In genomic region chr9:63091971-63092528, GRCm38 (mm10) we compare ENCODE assay signal across 7 mouse cellular contexts. TPM values are rescaled to one million over a fixed set of nuclear protein-coding genes. Genes with fewer than 3 reads are reported as not detected.
A peak's percentile ranks its signal among the peaks of the same experiment; 100 is the strongest.
DNase-seq lines count a peak whose midpoint lies in the region; ATAC-seq and TF ChIP-seq lines count a peak whose summit lies in the region.

No protein-coding gene starts in this region.

- peaks cover 10% of the 10 kb centered on the region for H3K4me1 ChIP-seq in forebrain, embryonic 11.5 days (replicated peaks; ENCODE audit: control insufficient read depth, insufficient read depth, low read length)
- H3K4me1 ChIP-seq in heart, embryonic 12.5 days (replicated peaks): peaks cover 29% of the 10 kb centered on the region
- peaks cover 31% of the 10 kb centered on the region for H3K4me1 ChIP-seq in kidney, embryonic 16.5 days (ENCODE audit: insufficient read depth, low read length)
- peaks cover 23% of the 10 kb centered on the region for H3K4me1 ChIP-seq in limb, embryonic 15.5 days
- peaks cover 23% of the 10 kb centered on the region for H3K4me1 ChIP-seq in midbrain, embryonic 15.5 days
- 0 out of 2 replicates have a peak, but pooled peaks cover 2% of the 10 kb centered on the region for H3K4me1 ChIP-seq in stomach, postnatal 0 days (replicated peaks; ENCODE audit: control insufficient read depth, insufficient read depth)

- H3K36me3 ChIP-seq in forebrain, embryonic 11.5 days (ENCODE audit: control insufficient read depth, insufficient read depth, low read length): no peaks in the 10 kb centered on the region
- H3K36me3 ChIP-seq in heart, embryonic 12.5 days: no peaks in the 10 kb centered on the region
- no peaks in the 10 kb centered on the region for H3K36me3 ChIP-seq in kidney, embryonic 16.5 days (ENCODE audit: insufficient read depth, low read length)
- no peaks in the 10 kb centered on the region for H3K36me3 ChIP-seq in limb, embryonic 15.5 days
- no peaks in the 10 kb centered on the region for H3K36me3 ChIP-seq in midbrain, embryonic 15.5 days (replicated peaks)
- H3K36me3 ChIP-seq in stomach, postnatal 0 days (ENCODE audit: control insufficient read depth, insufficient read depth, low read length): no peaks in the 10 kb centered on the region

- peak overlapping the region; percentile 24 for H3K4me3 ChIP-seq in forebrain, embryonic 11.5 days (ENCODE audit: low read depth, low read length)
- peak overlapping the region; percentile 45 for H3K4me3 ChIP-seq in heart, embryonic 12.5 days
- peak overlapping the region; percentile 33 for H3K4me3 ChIP-seq in kidney, embryonic 16.5 days (ENCODE audit: low read length)
- peak overlapping the region; percentile 30 for H3K4me3 ChIP-seq in limb, embryonic 15.5 days
- H3K4me3 ChIP-seq in midbrain, embryonic 15.5 days: peak overlapping the region; percentile 17
- H3K4me3 ChIP-seq in stomach, postnatal 0 days (ENCODE audit: low read depth, low read length): peak overlapping the region; percentile 29

- no peaks in the 10 kb centered on the region for H3K9me3 ChIP-seq in forebrain, embryonic 11.5 days (ENCODE audit: control insufficient read depth, low read length)
- H3K9me3 ChIP-seq in heart, embryonic 12.5 days (replicated peaks): no peaks in the 10 kb centered on the region
- no peaks in the 10 kb centered on the region for H3K9me3 ChIP-seq in kidney, embryonic 16.5 days (ENCODE audit: low read length)
- no peaks in the 10 kb centered on the region for H3K9me3 ChIP-seq in limb, embryonic 15.5 days
- no peaks in the 10 kb centered on the region for H3K9me3 ChIP-seq in midbrain, embryonic 15.5 days
- H3K9me3 ChIP-seq in stomach, postnatal 0 days (ENCODE audit: control insufficient read depth, low read length): no peaks in the 10 kb centered on the region

- WGBS in forebrain, embryonic 11.5 days: 0% methylated on average over 13 of the region's 13 CpGs
- 1% methylated on average over 13 of the region's 13 CpGs for WGBS in heart, embryonic 12.5 days
- WGBS in kidney, embryonic 16.5 days: under 1% methylated on average over 13 of the region's 13 CpGs
- 2% methylated on average over 13 of the region's 13 CpGs for WGBS in limb, embryonic 15.5 days
- under 1% methylated on average over 13 of the region's 13 CpGs for whole genome bisulfite sequencing in midbrain, embryonic 15.5 days
- WGBS in stomach, postnatal 0 days: under 1% methylated on average over 13 of the region's 13 CpGs

- peak; percentile 23 for DNase-seq in c-Kit-positive CD71-negative TER-119-negative erythroid progenitor cells, embryonic 14.5 days (ENCODE audit: low read depth)
- DNase-seq in forebrain, embryonic 11.5 days (ENCODE audit: low spot score): peak; percentile 86
- DNase-seq in stomach, postnatal 0 days (ENCODE audit: low spot score): peak; percentile 69

- peak overlapping the region; percentile 52 for H3K9ac ChIP-seq in forebrain, embryonic 11.5 days (ENCODE audit: low read length)
- peak overlapping the region; percentile 62 for H3K9ac ChIP-seq in heart, embryonic 12.5 days
- H3K9ac ChIP-seq in kidney, embryonic 16.5 days (replicated peaks; ENCODE audit: low read length): peak overlapping the region; percentile 55
- H3K9ac ChIP-seq in limb, embryonic 15.5 days: no peak overlapping the region
- H3K9ac ChIP-seq in midbrain, embryonic 15.5 days: peak overlapping the region; percentile 5; the same call in 1 of the 2 replicates
- peak overlapping the region; percentile 50 for H3K9ac ChIP-seq in stomach, postnatal 0 days (ENCODE audit: low read length)

- H3K4me2 ChIP-seq in forebrain, embryonic 11.5 days (ENCODE audit: low read depth, low read length, severe bottlenecking): peak overlapping the region; percentile 51
- peak overlapping the region; percentile 73 for H3K4me2 ChIP-seq in heart, embryonic 12.5 days
- peak overlapping the region; percentile 52 for H3K4me2 ChIP-seq in kidney, embryonic 16.5 days (replicated peaks; ENCODE audit: low read depth, low read length)
- peak overlapping the region; percentile 53 for H3K4me2 ChIP-seq in limb, embryonic 15.5 days
- H3K4me2 ChIP-seq in midbrain, embryonic 15.5 days: peak overlapping the region; percentile 40
- peak overlapping the region; percentile 53 for H3K4me2 ChIP-seq in stomach, postnatal 0 days (replicated peaks; ENCODE audit: low read depth)

- H3K27me3 ChIP-seq in forebrain, embryonic 11.5 days (ENCODE audit: control insufficient read depth, insufficient read depth, low read length): no peaks in the 10 kb centered on the region
- H3K27me3 ChIP-seq in heart, embryonic 12.5 days (replicated peaks): no peaks in the 10 kb centered on the region
- H3K27me3 ChIP-seq in kidney, embryonic 16.5 days (ENCODE audit: insufficient read depth, low read length): no peaks in the 10 kb centered on the region
- H3K27me3 ChIP-seq in limb, embryonic 15.5 days: no peaks in the 10 kb centered on the region
- no peaks in the 10 kb centered on the region for H3K27me3 ChIP-seq in midbrain, embryonic 15.5 days (replicated peaks)
- H3K27me3 ChIP-seq in stomach, postnatal 0 days (ENCODE audit: control insufficient read depth, insufficient read depth, low read length): no peaks in the 10 kb centered on the region

- no peak for TF ChIP-seq EP300 in stomach, postnatal 0 days (optimal IDR thresholded peaks at IDR 0.05)

- TF ChIP-seq CTCF in stomach, postnatal 0 days (IDR thresholded peaks at IDR 0.05; ENCODE audit: low read depth): 0 out of 2 replicates have a peak, but pooled peaks have one; percentile 3

- peak; percentile 85 for ATAC-seq in forebrain, embryonic 11.5 days (replicated peaks; ENCODE audit: low FRiP score)
- ATAC-seq in heart, embryonic 12.5 days (ENCODE audit: insufficient number of reproducible peaks, low FRiP score): peak; percentile 54
- peak; percentile 91 for ATAC-seq in kidney, embryonic 16.5 days (ENCODE audit: low FRiP score, low TSS enrichment)
- ATAC-seq in limb, embryonic 15.5 days (ENCODE audit: insufficient number of reproducible peaks, low FRiP score, low TSS enrichment, low read depth): peak; percentile 86
- ATAC-seq in midbrain, embryonic 15.5 days (replicated peaks): peak; percentile 80; the same call in 1 of the 2 replicates
- peak; percentile 80 for ATAC-seq in stomach, postnatal 0 days (ENCODE audit: low FRiP score, low TSS enrichment)

- H3K27ac ChIP-seq in forebrain, embryonic 11.5 days (ENCODE audit: low read depth, low read length): peak overlapping the region; percentile 87
- H3K27ac ChIP-seq in heart, embryonic 12.5 days (ENCODE audit: poor library complexity, severe bottlenecking): peak overlapping the region; percentile 91
- H3K27ac ChIP-seq in kidney, embryonic 16.5 days (ENCODE audit: low read length): peak overlapping the region; percentile 95
- H3K27ac ChIP-seq in limb, embryonic 15.5 days: peak overlapping the region; percentile 92
- H3K27ac ChIP-seq in midbrain, embryonic 15.5 days: peak overlapping the region; percentile 79
- peak overlapping the region; percentile 89 for H3K27ac ChIP-seq in stomach, postnatal 0 days (replicated peaks)

RNA-seq across cellular contexts. Expression of gene Skor1, which starts 56.7 kb away (rescaled TPM):
- polyA plus RNA-seq in forebrain, embryonic 11.5 days (2014; fragmentation: Nextera tagmentation; extraction: Ambion mirVana): 0.33 and 0.43 TPM in 2 replicates
- not detected in 2 replicates for polyA plus RNA-seq in heart, embryonic 12.5 days (2016; fragmentation: Nextera tagmentation; extraction: Ambion mirVana)
- polyA plus RNA-seq in kidney, embryonic 16.5 days (2015; fragmentation: Nextera tagmentation; extraction: Ambion mirVana): not detected in 2 replicates
- polyA plus RNA-seq in limb, embryonic 15.5 days (2015; fragmentation: Nextera tagmentation; extraction: Ambion mirVana): 0.04 TPM in 1 of 2 replicates, not detected in the other
- 1.6 and 1.9 TPM in 2 replicates for polyA plus RNA-seq in midbrain, embryonic 15.5 days (2015; fragmentation: Nextera tagmentation; extraction: Ambion mirVana)
- polyA plus RNA-seq in stomach, postnatal 0 days (2015; fragmentation: Nextera tagmentation; extraction: Ambion mirVana): not detected in 2 replicates

Comparison
In these comparisons a context has a peak if more than half of its experiments do, and no peak if none do; other contexts are left out.
1. Peak in every context shown above with its lines: DNase-seq, ATAC-seq, H3K4me3 ChIP-seq and H3K27ac ChIP-seq.
2. DNase-seq: peak in every context shown above with its lines; median percentile 86 in forebrain, embryonic 11.5 days; 69 in stomach, postnatal 0 days; 23 in c-Kit-positive CD71-negative TER-119-negative erythroid progenitor cells, embryonic 14.5 days.